Mouse (Mus musculus) embryonic facial prominence, embryonic 13.5 days (tissue): ENCODE data around the gene Mpp1. TPM values are rescaled to one million over a fixed set of nuclear protein-coding genes. Genes with fewer than 3 reads are reported as not detected.

Source experiments
- ATAC-seq: fragments of 200-750 bp; cut with Nextera tagmentation; 2 replicates; pipeline ENCODE4 v1.8.0; 2017; ENCODE audit warnings: low read depth; ENCODE audit not compliant: insufficient number of reproducible peaks, insufficient read depth, low FRiP score, low TSS enrichment
- H3K27ac ChIP-seq: fragments of 300-500 bp; sonication (generic); 2 replicates; pipeline ENCODE4 v1.5.1; 2015; ENCODE audit warnings: moderate library complexity, mild to moderate bottlenecking, inconsistent platforms
- H3K27me3 ChIP-seq: fragments of 300-500 bp; sonication (generic); 2 replicates; pipeline ENCODE4 v1.6.1; 2015; ENCODE audit warnings: mild to moderate bottlenecking, inconsistent platforms
- H3K36me3 ChIP-seq: fragments of 300-500 bp; sonication (generic); 2 replicates; pipeline ENCODE4 v1.6.1; 2015; ENCODE audit warnings: mild to moderate bottlenecking, inconsistent platforms
- H3K4me1 ChIP-seq: fragments of 300-500 bp; sonication (generic); 2 replicates; pipeline ENCODE4 v1.6.1; 2015; ENCODE audit warnings: inconsistent platforms
- H3K4me2 ChIP-seq: fragments of 300-500 bp; sonication (generic); 2 replicates; pipeline ENCODE4 v1.6.1; 2015; ENCODE audit warnings: moderate library complexity, mild to moderate bottlenecking, inconsistent platforms
- H3K4me3 ChIP-seq: fragments of 300-500 bp; sonication (generic); 2 replicates; pipeline ENCODE4 v1.5.1; 2015; ENCODE audit warnings: mild to moderate bottlenecking, inconsistent platforms
- H3K9ac ChIP-seq: fragments of 300-500 bp; sonication (generic); 2 replicates; pipeline ENCODE4 v1.6.1; 2015; ENCODE audit warnings: mild to moderate bottlenecking, inconsistent platforms
- H3K9me3 ChIP-seq: fragments of 300-500 bp; sonication (generic); 2 replicates; pipeline ENCODE4 v1.6.1; 2016; ENCODE audit warnings: inconsistent platforms
- WGBS: fragments of 180-500 bp; shearing (Covaris S2); methylation state at CpG from one replicate; pipeline ENCODE4 v1.1.7; 2015; ENCODE audit warnings: mixed read lengths; 5-methylcytosine and 5-hydroxymethylcytosine counted together
- polyA plus RNA-seq: library from polyadenylated mRNA; unstranded; fragments of >200 nt; fragmentation: Nextera tagmentation; extraction: Ambion mirVana; gene quantifications from 2 replicates; pipeline ENCODE4 v1.2.1, GENCODE M21; 2015

The Mpp1 gene
- polyA plus RNA-seq, 1 experiment from 2014 or later, result 50.2 TPM

DNA sequence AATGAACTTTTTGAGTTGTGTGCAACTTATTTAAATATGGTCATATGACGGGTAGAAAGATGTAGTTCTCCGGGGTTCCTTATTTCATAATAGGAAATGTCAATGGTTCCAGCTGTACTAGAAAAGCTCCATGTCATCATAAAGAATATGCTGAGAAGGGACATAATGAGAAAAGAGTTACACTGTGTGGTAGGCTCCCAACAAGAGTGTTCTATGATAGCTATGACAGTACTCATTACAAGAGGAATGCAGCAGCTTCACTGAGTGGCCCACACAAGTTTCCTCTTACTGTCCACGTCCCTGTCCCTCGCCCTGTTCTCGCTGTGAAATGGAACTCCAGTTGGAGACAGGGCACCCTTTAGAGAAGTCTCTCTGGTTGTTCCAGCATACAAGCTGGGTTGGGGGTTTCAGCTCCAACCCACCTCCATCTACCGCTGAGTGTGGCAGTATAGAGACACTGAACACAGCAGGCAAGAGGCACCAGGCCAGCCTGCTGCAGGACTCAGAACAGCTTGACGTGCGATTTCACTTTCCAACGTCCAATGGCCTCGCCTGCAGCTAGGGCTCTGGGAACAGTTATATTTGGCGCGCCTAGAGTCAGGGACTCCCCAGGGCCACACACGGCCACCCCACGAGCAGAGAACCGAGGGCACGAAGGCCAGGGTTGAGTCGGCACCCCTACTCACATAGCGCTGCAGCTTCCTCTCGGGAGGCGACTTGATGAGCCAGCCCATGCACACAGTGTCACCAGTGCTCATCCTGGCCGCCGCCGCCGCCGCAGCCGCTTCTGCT lies 46.6 kb downstream of the Mpp1 start:
- no peaks in the 10 kb centered on the region for H3K27me3 ChIP-seq
- peak overlapping the region; percentile 48 for H3K4me3 ChIP-seq
- no peaks in the 10 kb centered on the region for H3K9me3 ChIP-seq
- H3K9ac ChIP-seq, result peak overlapping the region; percentile 62
- no peaks in the 10 kb centered on the region for H3K4me1 ChIP-seq
- H3K36me3 ChIP-seq, result no peaks in the 10 kb centered on the region
- peak overlapping the region; percentile 62 for H3K4me2 ChIP-seq
- 29% methylated on average over 26 of the region's 26 CpGs for WGBS
- no peak overlapping the region for H3K27ac ChIP-seq
- no peak for ATAC-seq

GRCm38 (mm10) chrX:75082351-75082750 lies 48.5 kb downstream of the Mpp1 start:
- no peaks in the 10 kb centered on the region for H3K27me3 ChIP-seq
- no peak overlapping the region for H3K27ac ChIP-seq
- H3K9ac ChIP-seq, result no peak overlapping the region
- no peaks in the 10 kb centered on the region for H3K9me3 ChIP-seq
- no peak overlapping the region for H3K4me3 ChIP-seq
- no peak overlapping the region for H3K4me2 ChIP-seq
- whole genome bisulfite sequencing, result 52% methylated on average over 2 of the region's 2 CpGs
- H3K4me1 ChIP-seq, result no peaks in the 10 kb centered on the region
- ATAC-seq, result no peak
- H3K36me3 ChIP-seq, result no peaks in the 10 kb centered on the region

Other genes with a start within 250 kb of the Mpp1 start
- 1.5 and 2.0 TPM in 2 replicates for gene Gab3, start 45.6 kb downstream of the Mpp1 start, polyA plus RNA-seq
- gene Dkc1, start 35.2 kb downstream of the Mpp1 start, polyA plus RNA-seq, result 149 and 158 TPM in 2 replicates
- not detected in 2 replicates for gene Smim9, start 32.8 kb upstream of the Mpp1 start, polyA plus RNA-seq